Mouse (Mus musculus) liver, embryonic 16.5 days (tissue): ENCODE measurements around the gene Napsa. TPM values are rescaled to one million over a fixed set of nuclear protein-coding genes. Genes with fewer than 3 reads are reported as not detected.

Source experiments
- ATAC-seq: fragments of 200-750 bp; cut with Nextera tagmentation; 2 replicates; pipeline ENCODE4 v1.8.0; 2017; ENCODE audit warnings: low read depth, mild to moderate bottlenecking, moderate number of reproducible peaks, moderate library complexity
- H3K27ac ChIP-seq: fragments of 300-500 bp; sonication (generic); 2 replicates; pipeline ENCODE4 v1.5.1; 2014; ENCODE audit warnings: mild to moderate bottlenecking, low read length
- H3K27me3 ChIP-seq: fragments of 300-500 bp; sonication (generic); 2 replicates; pipeline ENCODE4 v1.6.1; 2014; ENCODE audit warnings: low read depth, low read length, mixed read lengths; ENCODE audit not compliant: control insufficient read depth, insufficient read depth
- H3K36me3 ChIP-seq: fragments of 300-500 bp; sonication (generic); 2 replicates; pipeline ENCODE4 v1.6.1; 2014; ENCODE audit warnings: mild to moderate bottlenecking; ENCODE audit not compliant: control insufficient read depth, insufficient read depth
- H3K4me1 ChIP-seq: fragments of 300-500 bp; sonication (generic); 2 replicates; pipeline ENCODE4 v1.6.1; 2014; ENCODE audit warnings: low read depth, low read length, mixed read lengths; ENCODE audit not compliant: control insufficient read depth
- H3K4me2 ChIP-seq: fragments of 300-500 bp; sonication (generic); 2 replicates; pipeline ENCODE4 v1.6.1; 2014; ENCODE audit warnings: low read depth, low read length, mixed read lengths
- H3K4me3 ChIP-seq: fragments of 300-500 bp; sonication (generic); 2 replicates; pipeline ENCODE4 v1.5.1; 2014; ENCODE audit warnings: low read depth, mild to moderate bottlenecking, low read length
- H3K9ac ChIP-seq: fragments of 300-500 bp; sonication (generic); 2 replicates; pipeline ENCODE4 v1.6.1; 2014; ENCODE audit warnings: low read depth, low read length
- H3K9me3 ChIP-seq: fragments of 300-500 bp; sonication (generic); replicated peaks from 2 replicates; pipeline ENCODE4 v1.6.1; 2016; ENCODE audit warnings: low read length; ENCODE audit not compliant: control insufficient read depth
- WGBS: fragments of 180-500 bp; shearing (Covaris S2); extraction: QIAGEN DNeasy Blood & Tissue Kit; methylation state at CpG from one replicate; pipeline ENCODE4 v1.1.7; 2014; ENCODE audit not compliant: insufficient replicate concordance; 5-methylcytosine and 5-hydroxymethylcytosine counted together
- polyA plus RNA-seq: library from polyadenylated mRNA; unstranded; fragments of >200 nt; fragmentation: Nextera tagmentation; extraction: Ambion mirVana; gene quantifications from 2 replicates; pipeline ENCODE4 v1.2.1, GENCODE M21; 2015

Gene Napsa
- polyA plus RNA-seq, 1 experiment from 2014 or later: 11.5 TPM

DNA sequence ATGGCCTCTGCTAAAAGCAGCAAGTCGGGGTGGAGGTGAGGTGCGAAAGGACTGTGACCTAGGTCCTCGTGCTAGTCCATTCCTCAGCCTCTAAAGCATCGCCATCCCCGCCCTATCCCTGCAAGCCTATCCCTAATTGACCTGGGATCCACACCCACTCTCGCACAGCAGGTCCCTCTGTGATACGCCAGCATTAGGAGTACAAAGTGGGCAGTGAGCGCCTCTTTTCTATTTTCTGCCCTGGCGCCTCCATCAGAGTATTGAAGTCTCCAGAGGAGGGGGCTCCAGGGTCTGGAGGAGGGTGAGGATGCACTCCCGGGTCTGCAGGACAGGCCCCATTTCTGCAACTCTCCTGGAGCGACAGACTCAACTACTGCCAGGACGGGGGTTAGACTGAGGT, 16.2 kb downstream of the Napsa start:
- Histone ChIP-seq H3K4me2 (no peak overlapping the region), H3K4me1 (peaks cover 10% of the 10 kb centered on the region; the same call in 1 of the 2 replicates), H3K9ac (no peak overlapping the region), H3K27ac (no peak overlapping the region), H3K27me3 (peaks cover 86% of the 10 kb centered on the region), H3K4me3 (peak overlapping the region; percentile 46), H3K9me3 (no peaks in the 10 kb centered on the region), H3K36me3 (no peaks in the 10 kb centered on the region)
- WGBS: 10% methylated on average over 12 of the region's 12 CpGs
- ATAC-seq: no peak

DNA sequence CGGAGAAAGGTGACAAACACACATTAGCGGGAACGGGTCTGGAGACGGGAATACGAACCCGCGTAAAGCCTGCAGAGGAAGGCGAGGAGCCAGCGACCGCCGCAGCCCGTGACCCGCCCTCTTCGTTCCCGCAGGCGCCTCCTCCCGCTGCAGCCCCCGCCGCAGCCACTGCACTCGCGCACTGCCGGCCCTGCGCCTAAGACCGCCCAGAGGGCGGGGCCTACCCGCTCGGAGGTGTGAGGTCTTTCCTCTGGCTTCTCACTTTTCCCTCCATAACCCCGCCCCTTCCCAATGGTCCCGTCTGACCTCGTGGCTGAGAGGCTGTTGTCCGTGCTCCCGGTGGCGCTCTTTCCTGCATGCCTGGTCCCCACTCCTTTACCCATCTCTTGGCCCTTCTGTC, 17.0 kb downstream of the Napsa start:
- H3K4me2 ChIP-seq: peak overlapping the region; percentile 57
- 1% methylated on average over 27 of the region's 33 CpGs for WGBS
- H3K36me3 ChIP-seq: no peaks in the 10 kb centered on the region
- peaks cover 10% of the 10 kb centered on the region; the same call in 1 of the 2 replicates for H3K4me1 ChIP-seq
- no peak overlapping the region for H3K27ac ChIP-seq
- no peak overlapping the region for H3K9ac ChIP-seq
- no peaks in the 10 kb centered on the region for H3K9me3 ChIP-seq
- ATAC-seq: peak; percentile 32
- peaks cover 92% of the 10 kb centered on the region for H3K27me3 ChIP-seq
- H3K4me3 ChIP-seq: peak overlapping the region; percentile 46

DNA sequence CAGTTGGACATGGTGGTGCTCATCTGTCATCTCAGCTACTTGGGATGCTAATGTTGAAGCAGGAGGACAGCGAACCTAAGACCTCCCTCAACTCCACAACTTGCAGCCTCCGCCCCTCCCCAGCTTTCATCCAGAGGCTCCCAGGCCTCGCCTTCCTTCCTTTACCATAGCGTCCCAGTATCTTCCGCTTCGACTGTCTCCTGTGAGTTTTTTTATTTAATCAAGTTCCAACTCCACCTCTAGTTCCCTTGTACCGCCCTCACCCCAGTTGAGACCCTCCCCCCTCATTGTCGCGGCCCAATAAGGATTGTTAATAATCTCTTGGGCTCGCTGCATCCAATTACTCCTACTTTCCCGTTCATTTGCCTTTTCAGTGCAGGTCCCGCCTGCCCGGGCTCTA, 17.8 kb downstream of the Napsa start:
- Histone ChIP-seq H3K36me3 (no peaks in the 10 kb centered on the region), H3K4me1 (peaks cover 10% of the 10 kb centered on the region; the same call in 1 of the 2 replicates), H3K9me3 (no peaks in the 10 kb centered on the region), H3K4me2 (peak overlapping the region; percentile 19; the same call in 1 of the 2 replicates), H3K27ac (no peak overlapping the region), H3K4me3 (no peak overlapping the region), H3K9ac (no peak overlapping the region), H3K27me3 (peaks cover 91% of the 10 kb centered on the region)
- no peak for ATAC-seq
- WGBS: 7% methylated on average over 13 of the region's 13 CpGs

DNA sequence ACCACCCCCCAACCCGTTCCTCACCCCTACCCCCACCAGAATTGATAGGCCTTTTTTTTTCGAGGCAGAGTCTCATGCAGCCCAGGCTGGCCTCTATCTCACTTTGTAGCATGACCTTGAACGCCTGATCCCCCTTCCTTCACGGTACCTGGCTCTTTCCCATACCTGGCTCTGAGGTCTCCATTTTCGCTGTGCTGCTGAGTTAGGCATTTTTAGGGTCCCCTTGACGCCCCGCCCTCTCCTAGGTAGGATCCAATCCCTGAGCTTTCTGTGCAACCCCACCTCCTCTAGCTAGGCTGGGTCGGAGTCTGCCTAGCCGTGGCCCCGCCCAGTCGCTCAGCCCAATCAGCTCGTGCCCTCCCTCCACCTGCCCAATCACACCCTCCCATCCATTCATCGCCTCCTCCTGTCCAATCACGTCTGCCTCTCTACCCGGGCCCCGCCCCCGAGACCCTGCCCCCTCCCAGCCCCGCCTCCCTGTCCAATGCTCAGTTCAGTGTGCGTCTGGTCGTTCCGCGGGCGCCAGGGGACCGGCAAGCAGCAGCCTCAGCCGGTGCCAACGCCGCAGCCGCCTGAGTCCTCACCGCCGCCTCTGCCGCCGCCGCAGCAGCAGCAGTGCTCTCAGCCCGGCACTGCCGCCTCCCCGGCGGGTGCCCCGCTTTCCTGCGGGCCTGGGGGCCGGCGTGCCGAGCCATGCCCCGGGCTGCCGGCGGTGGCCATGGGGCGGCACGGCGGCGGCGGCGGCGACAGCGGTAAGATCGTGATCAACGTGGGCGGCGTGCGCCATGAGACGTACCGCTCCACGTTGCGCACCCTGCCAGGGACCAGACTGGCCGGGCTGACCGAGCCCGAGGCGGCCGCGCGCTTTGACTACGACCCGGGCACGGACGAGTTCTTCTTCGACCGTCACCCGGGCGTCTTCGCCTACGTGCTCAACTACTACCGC, 18.5 kb downstream of the Napsa start, which contains the start of gene Kcnc3:
TSS of gene Kcnc3 (plus strand) at position 263 of the 946 bp plus-strand sequence.
- Histone ChIP-seq H3K27ac (no peak within 1 kb of the TSS), H3K9ac (no peak within 1 kb of the TSS), H3K4me1 (peaks cover 10% of the 10 kb centered on the region; the same call in 1 of the 2 replicates), H3K36me3 (no peaks in the 10 kb centered on the region), H3K9me3 (no peaks in the 10 kb centered on the region), H3K4me2 (peak within 1 kb of the TSS; percentile 79), H3K27me3 (peaks cover 83% of the 10 kb centered on the region), H3K4me3 (peak within 1 kb of the TSS; percentile 54)
- WGBS: under 1% methylated on average over 79 of the region's 80 CpGs
- peak; percentile 94 for ATAC-seq

- under 1% methylated on average over 59 of the region's 60 CpGs for WGBS
- H3K4me2 ChIP-seq: peak overlapping the region; percentile 79
- H3K4me3 ChIP-seq: peak overlapping the region; percentile 54
- H3K4me1 ChIP-seq: peaks cover 10% of the 10 kb centered on the region; the same call in 1 of the 2 replicates
- H3K9ac ChIP-seq: no peak overlapping the region
- peaks cover 76% of the 10 kb centered on the region for H3K27me3 ChIP-seq
- no peaks in the 10 kb centered on the region for H3K9me3 ChIP-seq
- no peak overlapping the region for H3K27ac ChIP-seq
- H3K36me3 ChIP-seq: no peaks in the 10 kb centered on the region
- no peak for ATAC-seq
Measured at GRCm38 (mm10) chr7:44591348-44592116, 19.4 kb downstream of the Napsa start.

DNA sequence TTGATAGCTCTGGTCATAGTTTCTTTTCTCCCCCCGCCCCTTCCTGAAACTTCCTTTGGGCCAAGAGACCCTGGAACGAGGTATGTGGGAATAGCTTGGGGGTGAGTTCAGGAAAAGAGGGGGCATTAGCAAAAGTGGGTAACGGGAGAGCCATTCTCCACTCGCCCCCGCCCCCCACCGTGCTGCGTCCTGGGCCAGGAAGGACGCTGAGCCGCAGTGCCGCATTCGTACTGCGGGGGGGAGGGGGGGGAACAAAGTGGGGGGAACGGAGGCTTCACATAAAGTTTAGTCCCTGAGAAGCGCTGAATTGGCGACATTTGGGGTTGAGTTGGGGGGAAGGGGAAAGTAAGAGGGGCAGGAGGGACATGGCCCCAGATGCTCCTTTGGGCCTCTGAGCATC, 20.9 kb downstream of the Napsa start:
- H3K27me3 ChIP-seq: peaks cover 61% of the 10 kb centered on the region
- H3K9ac ChIP-seq: no peak overlapping the region
- H3K4me2 ChIP-seq: no peak overlapping the region
- H3K36me3 ChIP-seq: no peaks in the 10 kb centered on the region
- no peaks in the 10 kb centered on the region for H3K9me3 ChIP-seq
- no peak overlapping the region for H3K27ac ChIP-seq
- ATAC-seq: no peak
- no peak overlapping the region for H3K4me3 ChIP-seq
- WGBS: 4% methylated on average over 14 of the region's 15 CpGs
- H3K4me1 ChIP-seq: peaks cover 10% of the 10 kb centered on the region; the same call in 1 of the 2 replicates

- H3K4me1 ChIP-seq: peaks cover 10% of the 10 kb centered on the region; the same call in 1 of the 2 replicates
- under 1% methylated on average over 22 of the region's 22 CpGs for WGBS
- H3K36me3 ChIP-seq: no peaks in the 10 kb centered on the region
- H3K4me3 ChIP-seq: no peak overlapping the region
- H3K27ac ChIP-seq: no peak overlapping the region
- no peak for ATAC-seq
- no peak overlapping the region for H3K9ac ChIP-seq
- no peak overlapping the region for H3K4me2 ChIP-seq
- no peaks in the 10 kb centered on the region for H3K9me3 ChIP-seq
- H3K27me3 ChIP-seq: peaks cover 53% of the 10 kb centered on the region
Measured at GRCm38 (mm10) chr7:44593775-44594174, 21.6 kb downstream of the Napsa start.

GRCm38 (mm10) chr7:44594291-44594690, 22.1 kb downstream of the Napsa start:
- Histone ChIP-seq H3K27me3 (peaks cover 48% of the 10 kb centered on the region), H3K4me1 (peaks cover 6% of the 10 kb centered on the region; the same call in 1 of the 2 replicates), H3K9ac (no peak overlapping the region), H3K36me3 (no peaks in the 10 kb centered on the region), H3K4me3 (no peak overlapping the region), H3K27ac (no peak overlapping the region), H3K9me3 (no peaks in the 10 kb centered on the region), H3K4me2 (no peak overlapping the region)
- ATAC-seq: no peak
- WGBS: 58% methylated on average over 6 of the region's 6 CpGs
